Mouse (Mus musculus) cortical plate, adult 2 months (tissue): ENCODE results near the gene Olfr952.

ENCODE experiments used
- CTCF ChIP-seq: fragments of 200-500 bp; IDR thresholded peaks from 2 replicates; pipeline ENCODE4 v1.5.1; 2011; ENCODE audit warnings: mild to moderate bottlenecking, control low read depth, low read length; ENCODE audit not compliant: insufficient read depth; ENCODE audit errors: extremely low read depth
- POLR2A ChIP-seq: fragments of 200-500 bp; IDR thresholded peaks from 2 replicates; pipeline ENCODE4 v1.6.1; 2011; ENCODE audit warnings: mild to moderate bottlenecking, low read length, control low read depth; ENCODE audit not compliant: insufficient read depth; ENCODE audit errors: extremely low read depth

- no peak for TF ChIP-seq CTCF
- TF ChIP-seq POLR2A, result no peak
Observed at GRCm38 (mm10) chr9:39456401-39456800, 29.5 kb upstream of the Olfr952 start, which contains the start of gene Olfr954.
